Mouse (Mus musculus) lung, postnatal 4 days (tissue): Measurements from ENCODE around the gene Acap2.

Source experiments
- DNase-seq, 2 experiments: peaks; one replicate each; pipeline ENCODE4 v3.0.0; 2021

Gene Acap2

DNA sequence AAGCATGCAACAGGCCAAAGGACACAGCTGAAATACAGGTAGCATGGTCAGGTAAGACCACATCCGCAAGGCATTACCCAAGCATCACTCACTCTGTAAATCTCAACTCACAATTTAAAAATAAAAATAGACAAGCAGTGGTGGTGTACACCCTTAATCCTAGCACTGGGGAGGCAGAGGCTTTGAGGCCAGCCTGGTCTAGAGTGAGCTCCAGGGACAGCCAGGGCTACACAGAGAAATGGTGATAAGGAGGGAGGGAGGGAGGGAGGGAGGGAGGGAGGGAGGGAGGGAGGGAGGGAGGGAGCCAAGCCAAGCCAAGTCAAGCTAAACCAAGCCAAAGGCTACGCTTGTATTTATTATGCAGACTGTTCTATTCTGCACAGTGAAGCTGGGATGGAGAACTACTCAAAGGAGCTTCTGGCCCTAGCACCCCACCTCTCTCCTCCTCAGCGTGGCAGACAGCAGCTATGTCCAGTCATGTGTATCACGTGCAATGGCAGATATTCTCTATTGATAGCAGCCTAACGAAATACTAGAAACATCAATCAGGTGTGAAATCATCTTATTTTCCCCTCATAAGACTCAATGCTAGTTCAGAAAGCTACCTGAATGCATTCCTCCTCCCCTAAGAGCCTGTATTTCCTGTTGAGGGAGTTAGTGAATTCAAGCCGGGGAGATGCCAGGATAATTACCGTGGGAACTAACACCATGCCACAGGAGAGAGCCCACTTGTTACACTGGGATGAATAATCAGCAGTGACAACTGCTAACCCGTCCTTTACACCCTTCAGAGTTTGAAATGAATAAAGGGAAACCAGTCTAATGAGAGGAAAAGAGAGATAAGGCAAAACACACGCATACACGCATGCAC, 33.8 kb downstream of the Acap2 start:
- no peak for DNase-seq

DNA sequence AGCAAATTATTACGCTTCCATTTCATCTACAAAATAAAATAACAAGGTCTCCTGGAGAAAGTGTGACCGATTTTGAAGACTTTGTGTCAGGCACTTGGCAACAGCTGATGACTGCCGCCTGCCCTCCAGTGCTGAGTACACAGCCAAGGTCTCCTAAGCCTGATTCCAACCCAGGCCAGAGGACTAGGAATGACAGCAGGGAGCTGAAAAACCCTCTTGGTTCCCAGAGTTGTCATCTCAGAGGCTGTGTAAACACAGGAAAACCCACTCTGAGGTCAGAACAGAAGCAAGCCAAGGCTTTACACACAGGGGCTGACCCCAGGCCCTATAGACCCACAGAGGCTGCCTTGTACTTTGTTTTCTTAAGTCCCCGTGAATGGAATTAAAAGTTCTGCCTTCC, 35.1 kb downstream of the Acap2 start:
- peak in 1 of 2 experiments; percentile 38 for DNase-seq

DNA sequence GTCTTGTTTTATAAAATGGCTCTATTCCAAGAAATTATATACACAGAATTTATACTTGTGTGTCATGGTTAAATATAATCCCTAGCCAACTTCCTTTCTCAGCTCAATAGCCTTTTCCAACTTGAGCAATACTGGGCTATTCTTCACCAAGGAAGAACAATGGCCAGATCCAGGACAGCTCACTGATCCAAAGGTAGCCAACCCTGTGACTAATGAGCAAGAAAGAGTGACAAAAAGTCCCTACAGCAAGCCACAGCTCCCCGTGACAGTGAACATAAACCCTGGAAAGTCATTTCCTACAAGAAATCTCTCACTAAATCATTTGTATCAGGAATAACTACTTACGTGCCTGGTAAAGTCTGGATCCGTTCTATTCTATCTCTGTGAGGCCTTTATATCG, 35.6 kb downstream of the Acap2 start:
- DNase-seq, result no peak

DNA sequence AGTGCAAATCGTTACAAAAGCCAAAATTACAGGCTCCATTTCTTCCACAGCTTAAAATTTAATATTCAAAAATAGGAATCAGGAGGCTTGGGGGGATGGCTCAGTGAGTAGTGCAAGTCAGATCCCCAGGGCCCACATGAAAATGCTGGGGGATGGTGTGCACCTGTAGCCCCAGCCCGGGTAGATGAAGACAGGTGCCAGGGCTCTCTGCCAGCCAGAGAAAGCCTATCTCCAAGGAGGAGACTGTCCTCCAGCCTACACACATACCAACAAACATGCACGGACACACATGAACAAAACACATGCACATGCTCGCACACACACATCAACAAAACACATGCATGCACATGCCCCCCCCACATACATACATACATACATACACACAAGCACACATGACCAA, 36.9 kb downstream of the Acap2 start:
- DNase-seq, result no peak

DNA sequence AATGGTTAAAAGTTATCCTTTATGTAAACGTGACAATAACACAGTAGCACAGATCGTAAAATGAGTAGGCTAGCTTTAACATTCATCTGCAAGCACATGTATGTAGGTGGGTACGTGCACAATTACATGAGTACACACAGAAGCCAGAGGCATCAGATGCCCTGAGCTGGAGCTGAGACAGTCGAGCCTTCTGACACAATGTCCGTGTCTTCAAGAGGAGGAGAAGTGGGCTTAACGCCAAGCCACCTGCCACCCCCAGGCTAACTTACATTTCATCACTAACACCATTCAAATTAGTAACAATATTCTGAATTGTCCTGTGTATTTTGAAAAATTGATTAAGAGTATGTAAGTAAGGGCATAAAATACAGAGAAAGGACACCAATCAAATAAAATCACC, 40.6 kb downstream of the Acap2 start:
- no peak for DNase-seq

DNA sequence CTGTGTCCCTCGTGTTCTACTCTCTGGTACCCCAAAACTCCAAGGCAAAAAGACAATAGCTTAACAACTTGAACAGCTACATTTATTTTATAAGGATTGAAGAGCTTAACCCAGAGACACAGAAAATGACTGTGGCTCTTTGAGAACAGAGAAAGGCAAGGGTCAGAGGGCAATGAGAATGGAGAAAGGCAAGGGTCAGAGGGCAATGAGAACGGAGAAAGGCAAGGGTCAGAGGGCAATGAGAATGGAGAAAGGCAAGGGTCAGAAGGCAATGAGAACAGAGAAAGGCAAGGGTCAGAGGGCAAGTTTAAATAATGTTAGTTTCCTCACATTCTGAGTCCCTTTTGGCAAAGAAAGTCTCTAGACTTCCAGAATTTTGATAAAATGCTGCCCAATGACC, 41.6 kb downstream of the Acap2 start:
- DNase-seq, result no peak

DNA sequence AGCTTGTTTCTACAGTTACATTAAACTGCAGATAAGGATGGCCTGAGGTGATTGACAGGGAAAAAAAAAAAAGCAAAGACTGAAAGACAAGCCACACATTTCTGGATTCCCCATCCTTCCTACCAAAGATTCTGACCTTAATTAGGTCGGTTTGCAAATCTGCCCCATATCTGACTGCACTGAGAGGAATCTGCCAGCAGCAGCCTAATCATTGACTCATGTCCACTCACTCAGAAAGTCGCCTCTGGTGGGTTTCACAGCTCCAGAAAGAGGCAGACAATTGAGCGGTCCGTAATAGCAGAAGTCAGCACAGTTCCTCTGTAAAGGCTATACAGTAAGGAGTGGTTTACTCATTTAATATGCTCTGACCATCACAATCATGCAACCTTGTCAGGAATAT, 51.2 kb downstream of the Acap2 start:
- no peak for DNase-seq

DNA sequence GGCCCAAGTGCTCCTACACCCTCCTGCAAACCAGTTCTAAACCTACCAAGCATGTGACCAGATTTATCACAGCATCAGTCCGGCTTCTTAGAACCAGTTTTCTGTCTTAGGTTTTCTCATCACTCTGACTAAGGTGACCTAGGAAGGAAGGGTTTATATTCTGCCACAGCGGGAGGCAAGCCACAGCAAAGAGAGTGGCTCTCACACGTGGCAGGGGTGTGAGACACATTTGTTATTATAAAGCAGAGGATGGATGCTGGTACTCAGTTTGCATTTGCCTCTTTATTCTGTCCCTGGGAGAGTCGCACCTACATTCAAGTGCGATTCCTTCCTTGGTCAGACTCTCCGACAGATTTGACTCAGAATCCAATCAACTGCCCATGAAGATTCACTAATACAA, 52.2 kb downstream of the Acap2 start:
- no peak for DNase-seq

DNA sequence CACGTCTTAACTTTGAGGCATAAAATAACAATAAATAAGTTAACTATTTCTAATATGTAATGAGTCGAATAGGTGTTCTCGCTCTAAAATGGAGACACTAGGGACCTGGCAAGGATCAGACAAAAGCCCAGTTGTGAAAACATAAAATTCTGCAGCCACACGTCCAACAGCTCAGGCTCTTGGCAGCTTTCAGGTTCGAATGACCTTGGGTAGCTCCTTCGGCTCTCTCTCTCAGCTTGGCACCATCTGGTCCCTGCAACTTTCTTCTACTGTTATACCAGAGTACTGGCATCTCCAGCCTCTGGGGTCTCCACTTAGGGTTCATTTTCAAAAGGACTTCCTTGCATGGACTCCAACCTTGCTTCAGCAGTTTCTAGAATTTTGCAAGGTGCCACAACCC, 53.3 kb downstream of the Acap2 start:
- DNase-seq, result no peak

DNA sequence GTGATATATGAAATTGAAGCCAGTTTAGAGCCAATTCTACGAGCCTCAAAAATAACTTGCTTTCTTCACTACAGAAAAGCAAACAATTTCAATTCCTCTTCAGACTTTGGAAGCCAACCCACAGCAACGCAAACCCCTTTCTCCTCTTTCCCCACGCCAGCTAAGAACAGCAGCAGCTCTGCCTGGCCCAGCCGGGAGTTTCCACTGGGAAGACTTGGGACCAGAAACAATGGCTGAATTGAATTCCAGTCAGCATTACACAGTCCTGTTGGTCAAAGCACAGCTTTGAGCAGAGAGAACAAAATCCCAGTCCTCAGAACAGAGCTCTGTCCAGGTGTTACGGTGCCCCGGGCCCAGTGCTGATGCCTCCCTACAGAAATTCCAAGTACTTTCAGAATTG, 59.1 kb downstream of the Acap2 start:
- DNase-seq, result no peak

DNA sequence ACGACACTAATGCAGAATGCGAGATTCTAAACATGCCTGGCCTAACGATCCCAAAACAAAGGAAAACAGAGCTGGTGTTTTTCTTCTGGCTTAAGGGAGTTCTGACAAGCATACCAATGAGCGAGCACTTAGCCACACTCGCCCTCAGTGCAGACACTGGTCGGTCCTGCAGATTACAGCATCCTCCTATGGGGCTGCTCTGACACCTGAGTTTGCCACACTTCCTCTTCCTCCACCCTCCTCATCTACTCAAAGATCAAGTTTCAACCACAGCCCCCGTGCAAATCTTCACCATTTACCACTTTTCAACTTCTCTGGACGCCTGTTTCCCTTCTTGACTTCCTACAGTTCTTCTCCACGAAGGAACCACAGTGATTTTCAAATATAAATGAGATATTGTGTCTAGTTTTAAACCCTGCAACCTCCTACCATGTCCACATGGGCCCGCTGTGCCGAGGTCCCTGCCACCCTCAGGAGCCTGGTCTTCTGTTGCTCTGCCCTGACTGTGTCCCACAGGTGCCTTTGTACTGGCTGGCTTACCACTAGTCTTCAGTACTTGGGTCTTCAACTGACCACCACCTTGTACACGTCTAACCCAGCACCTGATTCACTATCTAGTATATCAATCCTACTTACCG, 64.3 kb downstream of the Acap2 start:
- DNase-seq, result no peak

DNA sequence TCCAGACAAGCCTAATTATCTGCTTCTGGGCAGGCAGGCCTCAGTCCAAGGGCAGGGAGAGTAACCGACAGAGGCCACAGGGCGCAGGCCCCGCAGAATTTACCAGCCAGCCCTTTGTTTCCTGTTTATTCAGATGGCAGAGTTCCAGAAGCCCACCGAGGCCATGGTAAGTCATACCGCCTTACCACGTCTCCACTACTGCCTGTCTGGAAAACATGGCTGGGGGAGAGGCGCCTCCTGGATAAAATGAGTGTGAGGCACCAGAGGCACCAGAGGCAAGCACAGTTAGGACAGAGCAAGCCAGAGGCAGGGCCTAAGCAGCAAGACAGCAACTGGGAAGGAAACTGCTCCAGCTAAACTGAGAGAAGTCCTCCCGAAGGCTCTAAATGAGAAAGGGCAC, 65.5 kb downstream of the Acap2 start:
- peak; percentile 40 to 66 for DNase-seq

DNA sequence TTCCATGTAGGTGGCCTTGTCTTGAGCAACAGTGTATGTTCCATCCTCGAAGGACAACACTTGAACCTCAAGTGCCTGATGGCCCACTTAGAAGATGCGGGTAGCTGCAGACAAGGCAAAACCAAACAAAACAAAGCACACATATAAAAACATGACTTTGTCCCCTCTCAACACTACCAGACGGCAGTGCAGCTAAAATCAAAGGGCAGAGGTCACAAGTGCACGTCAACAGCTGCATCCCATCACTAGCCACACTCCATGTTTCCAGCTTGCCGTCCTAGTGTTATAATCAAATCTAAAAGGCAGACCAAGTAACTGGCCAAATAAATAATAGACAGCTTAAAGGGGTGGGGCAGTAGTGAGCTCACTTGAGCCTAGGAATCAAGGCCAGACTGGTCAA, 69.5 kb downstream of the Acap2 start:
- DNase-seq, result peak; percentile 78 to 90

DNA sequence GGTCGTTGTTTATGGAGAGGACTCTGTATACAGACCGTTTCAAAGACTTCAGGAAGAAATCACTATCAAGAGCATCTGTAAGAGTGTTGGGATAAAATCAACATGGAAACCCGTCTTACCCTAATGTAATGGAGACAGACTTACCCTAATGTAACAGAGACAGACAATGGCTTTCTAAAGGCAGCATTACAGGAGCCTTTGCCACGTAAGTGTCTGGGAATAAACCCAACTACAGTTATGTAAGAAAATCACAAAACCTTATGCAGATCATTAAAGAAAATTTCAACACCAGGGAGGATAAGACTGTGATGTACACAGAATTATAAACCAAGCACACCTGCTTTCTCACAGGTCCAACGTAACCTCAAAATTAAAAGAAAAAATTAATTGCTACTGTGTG, 72.9 kb downstream of the Acap2 start:
- DNase-seq, result no peak

DNA sequence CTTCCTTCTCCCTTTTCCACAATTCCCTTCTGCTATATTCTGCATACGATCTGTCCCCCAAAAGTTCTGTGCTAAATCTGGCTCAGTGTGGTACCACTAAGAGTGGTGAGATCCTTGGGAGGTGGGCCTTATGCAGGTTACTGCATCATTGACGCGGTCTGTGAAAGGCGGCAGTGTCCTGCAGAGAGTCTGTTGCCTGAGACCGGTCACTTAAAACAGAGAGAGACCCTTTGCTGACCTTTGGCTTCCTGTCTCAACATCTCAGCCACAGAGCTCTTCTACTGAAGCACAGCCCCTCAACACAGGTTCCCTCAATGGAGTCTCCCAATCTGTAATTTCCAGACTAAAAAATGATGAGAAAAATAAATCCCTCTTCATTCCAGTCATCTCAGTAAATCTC, 76.1 kb downstream of the Acap2 start:
- DNase-seq, result no peak

DNA sequence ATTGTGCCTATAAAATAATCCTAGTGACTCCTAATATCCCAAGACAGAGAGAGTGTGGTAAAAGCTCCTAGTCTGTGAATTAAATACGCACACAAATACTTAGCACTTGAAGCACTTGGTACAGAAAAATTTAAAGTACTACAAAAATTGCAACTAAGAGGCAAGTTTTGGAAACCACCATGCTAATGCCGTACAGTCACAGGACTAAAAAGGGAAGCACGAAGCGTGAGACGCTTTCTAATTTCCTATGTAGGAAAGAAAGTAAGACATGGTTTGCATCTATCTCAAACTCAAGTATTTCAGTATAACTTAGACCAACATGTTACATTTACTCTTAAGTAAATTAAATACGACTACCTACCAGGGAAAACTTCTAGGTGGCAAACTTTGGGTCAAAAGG, 79.4 kb downstream of the Acap2 start:
- no peak for DNase-seq

DNA sequence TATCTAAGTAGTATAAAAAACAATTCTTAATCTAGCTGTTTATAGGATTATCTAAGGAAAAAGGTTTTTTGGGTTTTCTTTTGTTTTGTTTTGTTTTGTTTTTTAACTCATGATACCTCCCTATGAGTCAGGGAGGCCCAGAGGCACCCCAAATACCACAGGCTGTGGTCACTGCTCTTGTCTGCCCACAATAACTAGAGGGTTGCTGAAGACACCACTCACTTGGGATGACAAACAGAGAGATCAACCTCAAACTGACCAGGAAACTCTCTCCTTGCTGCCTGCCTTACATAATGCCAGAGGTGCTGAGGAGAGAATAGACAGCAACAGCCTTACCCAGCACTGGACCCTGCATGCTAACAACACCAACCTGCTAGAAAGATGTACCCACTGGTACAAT, 87.4 kb downstream of the Acap2 start:
- no peak for DNase-seq

DNA sequence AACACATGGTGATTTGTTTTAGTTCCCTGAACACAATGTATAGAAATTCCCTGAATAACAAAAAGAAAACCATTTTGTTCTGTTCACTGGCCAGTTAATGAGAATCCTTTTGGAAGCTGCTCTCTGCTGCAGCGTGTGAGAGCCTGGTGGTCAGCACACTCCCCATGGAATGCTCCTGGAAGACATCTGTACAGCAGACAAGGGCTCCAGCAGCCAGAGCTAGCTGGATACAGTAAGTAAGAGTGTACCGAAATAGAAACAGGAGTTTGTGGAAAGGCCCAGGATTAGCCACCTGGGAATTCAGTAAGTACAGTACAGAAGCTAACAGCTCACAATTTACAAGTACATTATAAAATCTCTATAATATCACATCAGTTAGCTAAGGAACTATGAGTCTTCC, 99.7 kb downstream of the Acap2 start:
- DNase-seq, result no peak

DNA sequence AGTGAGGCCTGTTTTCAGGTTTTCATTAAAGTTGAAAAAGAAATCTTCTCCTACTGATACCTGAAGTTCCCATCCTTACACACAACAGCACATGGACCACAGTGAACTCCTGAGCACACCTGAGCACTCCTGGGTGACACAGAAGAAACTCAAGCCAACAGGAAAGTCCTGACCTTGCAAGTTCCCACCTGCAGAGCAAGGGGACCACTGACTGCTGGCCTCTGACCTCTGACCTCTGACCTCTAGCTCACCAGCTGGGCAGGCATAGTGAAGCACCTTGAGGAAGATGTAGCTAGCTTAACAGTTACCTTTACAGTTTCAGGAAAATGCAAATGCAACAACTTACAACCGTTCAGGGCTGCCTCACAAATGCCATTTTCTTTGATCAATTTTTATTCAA, 101.1 kb downstream of the Acap2 start:
- no peak for DNase-seq

DNA sequence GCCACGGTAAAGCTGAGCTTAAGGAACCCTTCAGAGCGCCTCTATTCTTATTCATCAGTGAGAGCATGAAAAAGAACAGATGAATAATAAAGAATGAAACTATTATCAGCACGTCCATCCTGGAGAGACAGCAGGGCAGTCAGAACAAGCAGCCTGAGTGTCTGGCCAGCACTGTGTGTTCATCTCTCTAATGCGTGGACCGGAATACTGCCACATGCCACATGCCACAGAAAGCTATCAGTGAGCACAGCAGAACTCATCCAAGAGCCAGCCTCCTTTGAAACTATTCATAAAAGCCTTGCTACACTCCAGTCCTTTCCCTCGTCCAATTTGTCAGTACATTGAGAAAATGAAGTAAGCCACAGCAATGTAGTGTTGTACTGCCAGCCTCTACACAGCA, 107.0 kb downstream of the Acap2 start:
- DNase-seq, result no peak

DNA sequence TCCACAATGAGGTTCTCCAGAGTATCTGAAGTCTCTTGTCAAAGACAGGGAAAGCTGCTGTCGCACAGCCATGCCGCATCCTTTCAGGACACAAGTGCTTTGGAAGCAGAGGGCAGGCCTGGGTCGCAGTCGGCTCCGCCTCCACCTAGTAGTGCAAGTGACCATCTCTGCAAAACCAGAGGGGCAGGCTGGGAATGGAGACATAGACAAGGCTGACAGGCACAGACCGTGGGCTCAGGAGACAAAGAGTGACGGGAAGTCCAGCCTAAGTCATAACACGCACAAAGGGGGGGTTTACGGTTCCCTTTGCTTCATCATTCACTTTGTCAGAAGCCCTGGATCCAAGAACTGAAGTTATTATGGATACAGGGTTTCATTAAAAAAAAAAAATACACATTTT, 107.9 kb downstream of the Acap2 start:
- DNase-seq, result no peak

DNA sequence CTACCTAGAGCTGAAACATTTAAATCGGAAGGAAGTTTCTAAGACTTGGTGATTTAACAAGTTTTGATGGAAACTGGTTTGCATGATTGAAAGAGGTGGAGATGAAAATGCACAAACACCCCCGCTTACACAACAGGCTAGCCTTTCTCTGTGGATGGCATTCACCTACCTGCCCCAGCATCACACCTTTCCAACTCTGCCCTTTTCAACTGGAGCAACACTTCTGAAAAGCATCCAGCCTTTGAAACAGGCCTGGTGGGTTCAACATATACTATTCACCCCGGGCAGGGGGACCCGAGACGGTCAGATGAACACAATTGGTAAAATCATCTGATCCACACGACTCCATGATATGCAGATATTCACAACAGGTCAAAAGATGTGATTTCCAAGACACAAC, 119.2 kb downstream of the Acap2 start:
- no peak for DNase-seq

DNA sequence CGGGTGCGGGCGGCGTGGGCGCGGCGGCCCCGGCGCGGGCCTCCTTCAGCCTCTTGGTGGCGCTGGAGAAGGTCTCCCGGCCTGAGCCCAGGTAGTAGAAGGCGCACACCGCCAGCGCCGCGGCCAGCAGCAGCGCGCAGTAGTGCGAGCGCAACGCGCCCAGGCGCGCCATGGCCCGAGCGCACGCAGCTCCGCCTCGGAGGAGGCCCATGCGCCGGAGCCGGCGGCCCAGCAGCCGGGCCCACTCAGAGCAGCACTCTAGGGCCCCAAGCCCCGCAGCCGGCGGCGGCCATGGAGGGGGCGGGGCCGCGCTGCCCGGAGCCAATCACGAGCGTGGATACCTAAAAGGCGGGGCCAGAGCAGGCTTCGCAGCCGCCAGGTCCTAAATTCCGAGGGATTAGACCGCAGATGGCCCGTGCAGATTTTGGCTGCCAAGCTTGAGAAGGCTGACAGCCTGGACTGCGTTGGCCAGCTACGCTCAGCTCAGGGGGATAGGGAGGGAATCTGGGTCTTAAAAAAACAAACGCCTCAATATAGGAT, 119.8 kb downstream of the Acap2 start, which contains the start of gene Xxylt1:
Xxylt1 (minus strand) TSS at position 308 of the 540 bp plus-strand sequence.
- DNase-seq, result peak; percentile 96 to 98

DNA sequence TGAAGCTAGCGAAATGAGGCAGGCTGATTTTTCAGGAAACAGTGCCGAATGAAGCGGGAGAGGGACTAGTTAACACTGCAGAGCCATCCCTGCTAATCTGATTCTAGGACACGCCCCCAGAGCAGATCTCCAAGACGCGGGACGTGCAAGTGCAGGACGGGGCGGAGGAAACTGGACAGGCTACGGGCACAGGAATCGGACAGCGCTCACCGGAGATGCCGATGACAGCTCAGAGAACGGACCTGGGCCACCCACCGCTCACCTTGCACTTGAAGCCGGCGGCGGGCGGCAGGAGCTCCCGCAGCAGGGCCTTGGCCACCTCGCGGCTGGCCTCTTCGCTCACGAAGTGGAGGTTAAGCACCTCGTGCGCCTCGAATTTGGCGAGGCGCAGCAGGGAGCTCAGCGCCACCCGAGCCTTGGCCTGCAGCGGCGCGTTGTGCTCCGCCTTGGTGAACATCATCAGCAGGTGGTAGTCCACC, 120.4 kb downstream of the Acap2 start:
- peak; percentile 73 to 77 for DNase-seq
